Mouse (Mus musculus): Measurements from ENCODE around the gene Tspan4. TPM values are rescaled to one million over a fixed set of nuclear protein-coding genes. Genes with fewer than 3 reads are reported as not detected.

Gene Tspan4
- polyA plus RNA-seq, 1 experiment from 2014 or later: 107 TPM

DNA sequence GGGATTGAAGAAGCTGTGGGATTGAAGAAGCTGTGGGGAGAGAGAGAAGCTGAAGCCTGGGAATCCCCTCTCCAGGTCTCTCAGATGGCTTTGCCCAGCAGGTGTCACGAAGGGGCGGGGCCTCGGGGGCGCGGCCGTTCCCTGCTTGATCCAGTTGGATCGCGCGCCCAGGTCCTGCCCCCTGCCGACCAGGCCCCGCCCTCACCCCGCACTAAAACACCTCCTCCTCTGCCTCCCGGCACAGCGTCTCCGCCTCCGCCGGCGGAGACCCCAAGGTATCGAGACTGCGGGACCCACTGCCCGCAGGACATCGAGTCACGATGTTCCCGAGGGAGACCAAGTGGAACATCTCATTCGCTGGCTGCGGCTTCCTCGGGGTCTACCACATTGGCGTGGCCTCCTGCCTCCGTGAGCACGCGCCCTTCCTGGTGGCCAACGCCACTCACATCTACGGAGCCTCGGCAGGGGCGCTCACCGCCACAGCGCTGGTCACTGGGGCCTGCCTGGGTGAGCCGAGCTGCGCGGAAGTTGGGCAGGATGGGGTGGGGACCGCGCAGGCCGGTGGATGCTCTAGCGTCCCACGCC lies 20.0 kb upstream of the Tspan4 start, which contains the start of gene Pnpla2:
Gene Pnpla2 (plus strand): TSS at position 232 of the 585 bp plus-strand sequence.
- under 1% methylated on average over 45 of the region's 45 CpGs for WGBS

DNA sequence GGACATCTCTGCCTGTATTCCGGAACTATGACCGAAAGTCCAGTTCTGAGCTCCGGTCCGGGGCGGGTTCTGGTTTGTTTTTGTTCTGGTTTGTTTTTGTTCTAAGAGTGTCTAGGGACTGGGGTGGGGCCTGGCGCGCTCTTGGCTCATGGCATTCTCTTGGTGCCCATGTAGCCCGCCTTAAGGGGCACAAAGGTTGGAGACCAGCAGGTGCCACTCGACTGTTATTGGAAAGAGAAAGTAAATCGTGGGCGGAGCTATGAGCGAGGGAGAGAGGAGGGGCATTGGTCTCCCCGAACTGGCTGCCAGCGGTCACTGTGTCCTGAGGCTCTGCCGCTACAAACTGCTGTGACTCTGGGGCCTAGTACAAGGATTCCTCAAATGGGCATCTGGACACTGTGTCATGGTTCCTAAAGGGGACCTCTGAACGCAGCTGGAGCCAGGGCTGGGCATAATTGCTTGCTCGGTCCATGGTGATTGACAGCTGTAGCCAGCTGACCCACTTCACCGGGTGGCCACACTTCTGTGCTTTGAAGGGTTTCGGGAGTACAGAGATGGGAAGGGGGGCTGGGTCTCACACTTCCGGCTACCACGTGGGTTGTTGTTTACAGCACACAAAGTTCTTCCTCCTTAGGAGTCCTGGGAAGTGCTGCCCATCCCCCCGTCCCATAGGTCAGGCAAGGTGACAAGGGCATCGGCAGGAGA lies 19.3 kb upstream of the Tspan4 start:
- Histone ChIP-seq H3K27ac (ENCODE audit: low read length) (peak overlapping the region; percentile 99), H3K4me1 (ENCODE audit: insufficient read depth, low read depth, low read length) (peaks cover 25% of the 10 kb centered on the region), H3K4me2 (replicated peaks; ENCODE audit: low read depth, low read length) (peak overlapping the region; percentile 82), H3K36me3 (ENCODE audit: insufficient read depth, low read length) (peaks cover 22% of the 10 kb centered on the region), H3K4me3 (ENCODE audit: low read depth, low read length) (peak overlapping the region; percentile 69), H3K27me3 (replicated peaks; ENCODE audit: insufficient read depth, low read length) (no peaks in the 10 kb centered on the region), H3K9ac (replicated peaks; ENCODE audit: low read depth) (peak overlapping the region; percentile 84), H3K9me3 (ENCODE audit: low read length) (no peaks in the 10 kb centered on the region)
- WGBS: under 1% methylated on average over 23 of the region's 23 CpGs
- TF ChIP-seq CTCF (IDR thresholded peaks at IDR 0.05) (no peak), EP300 (IDR thresholded peaks at IDR 0.05) (peak; percentile 79)
- ATAC-seq (peak; percentile 49), DNase-seq (ENCODE audit: low spot score) (peak; percentile 92)

More for the DNA sequence above, 20.0 kb upstream of the Tspan4 start, which contains the start of gene Pnpla2:
- Histone ChIP-seq H3K9ac (replicated peaks; ENCODE audit: low read depth) (peak within 1 kb of the TSS; percentile 84), H3K36me3 (ENCODE audit: insufficient read depth, low read length) (peaks cover 22% of the 10 kb centered on the region), H3K27ac (ENCODE audit: low read length) (peak within 1 kb of the TSS; percentile 99), H3K4me3 (ENCODE audit: low read depth, low read length) (peak within 1 kb of the TSS; percentile 69), H3K4me1 (ENCODE audit: insufficient read depth, low read depth, low read length) (peaks cover 19% of the 10 kb centered on the region), H3K27me3 (replicated peaks; ENCODE audit: insufficient read depth, low read length) (no peaks in the 10 kb centered on the region), H3K9me3 (ENCODE audit: low read length) (no peaks in the 10 kb centered on the region), H3K4me2 (replicated peaks; ENCODE audit: low read depth, low read length) (peak within 1 kb of the TSS; percentile 82)
- ATAC-seq: peak; percentile 88
- DNase-seq (ENCODE audit: low spot score): peak; percentile 98
- TF ChIP-seq CTCF (IDR thresholded peaks at IDR 0.05): peak; percentile 32; the same call in 1 of the 2 replicates
- TF ChIP-seq EP300 (IDR thresholded peaks at IDR 0.05): no peak

DNA sequence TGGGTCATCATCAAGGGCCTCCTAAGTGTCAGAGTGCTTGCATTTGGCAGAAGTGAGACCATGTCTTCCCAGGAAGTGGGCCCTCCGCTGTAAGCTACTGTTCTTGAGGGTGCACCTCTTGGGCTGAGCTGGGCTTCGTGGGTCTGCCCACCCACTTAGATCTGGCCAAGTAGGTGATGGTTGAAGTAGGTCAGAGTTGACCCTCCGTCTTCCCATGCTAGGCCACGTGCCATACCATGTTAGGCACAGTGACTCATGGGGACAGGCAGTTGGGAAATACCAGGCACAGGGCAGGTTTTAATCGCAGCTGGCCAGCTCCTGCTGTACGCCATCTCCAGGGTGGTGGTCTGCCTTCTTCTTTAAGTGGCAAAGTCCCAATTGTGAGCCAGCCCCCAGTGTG lies 18.3 kb upstream of the Tspan4 start:
- peaks cover 29% of the 10 kb centered on the region for H3K4me1 ChIP-seq (ENCODE audit: insufficient read depth, low read depth, low read length)
- H3K36me3 ChIP-seq (ENCODE audit: insufficient read depth, low read length): peaks cover 22% of the 10 kb centered on the region
- H3K27ac ChIP-seq (ENCODE audit: low read length): no peak overlapping the region
- no peaks in the 10 kb centered on the region for H3K9me3 ChIP-seq (ENCODE audit: low read length)
- DNase-seq (ENCODE audit: low spot score): peak; percentile 60
- no peak overlapping the region for H3K4me3 ChIP-seq (ENCODE audit: low read depth, low read length)
- no peak overlapping the region for H3K9ac ChIP-seq (replicated peaks; ENCODE audit: low read depth)
- peak overlapping the region; percentile 82 for H3K4me2 ChIP-seq (replicated peaks; ENCODE audit: low read depth, low read length)
- TF ChIP-seq EP300 (IDR thresholded peaks at IDR 0.05) (no peak), CTCF (IDR thresholded peaks at IDR 0.05) (no peak)
- no peaks in the 10 kb centered on the region for H3K27me3 ChIP-seq (replicated peaks; ENCODE audit: insufficient read depth, low read length)
- ATAC-seq: no peak
- WGBS: 66% methylated on average over 6 of the region's 6 CpGs

DNA sequence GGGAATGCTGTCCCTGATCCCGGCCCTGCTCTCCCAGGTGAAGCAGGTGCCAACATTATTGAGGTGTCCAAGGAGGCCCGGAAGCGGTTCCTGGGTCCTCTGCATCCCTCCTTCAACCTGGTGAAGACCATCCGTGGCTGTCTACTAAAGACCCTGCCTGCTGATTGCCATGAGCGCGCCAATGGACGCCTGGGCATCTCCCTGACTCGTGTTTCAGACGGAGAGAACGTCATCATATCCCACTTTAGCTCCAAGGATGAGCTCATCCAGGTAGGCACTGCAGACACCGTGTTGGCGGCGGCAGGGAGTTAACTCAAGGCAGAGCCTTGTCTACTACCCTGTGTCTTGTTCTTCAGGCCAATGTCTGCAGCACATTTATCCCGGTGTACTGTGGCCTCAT lies 17.8 kb upstream of the Tspan4 start:
- H3K27ac ChIP-seq (ENCODE audit: low read length): no peak overlapping the region
- WGBS: 89% methylated on average over 14 of the region's 14 CpGs
- no peak for TF ChIP-seq CTCF (IDR thresholded peaks at IDR 0.05)
- TF ChIP-seq EP300 (IDR thresholded peaks at IDR 0.05): no peak
- peak overlapping the region; percentile 82; the same call in 1 of the 2 replicates for H3K4me2 ChIP-seq (replicated peaks; ENCODE audit: low read depth, low read length)
- ATAC-seq (no peak), DNase-seq (ENCODE audit: low spot score) (peak; percentile 4)
- H3K4me1 ChIP-seq (ENCODE audit: insufficient read depth, low read depth, low read length): peaks cover 30% of the 10 kb centered on the region
- H3K9me3 ChIP-seq (ENCODE audit: low read length): no peaks in the 10 kb centered on the region
- no peaks in the 10 kb centered on the region for H3K27me3 ChIP-seq (replicated peaks; ENCODE audit: insufficient read depth, low read length)
- H3K36me3 ChIP-seq (ENCODE audit: insufficient read depth, low read length): peaks cover 22% of the 10 kb centered on the region
- no peak overlapping the region for H3K9ac ChIP-seq (replicated peaks; ENCODE audit: low read depth)
- H3K4me3 ChIP-seq (ENCODE audit: low read depth, low read length): no peak overlapping the region

DNA sequence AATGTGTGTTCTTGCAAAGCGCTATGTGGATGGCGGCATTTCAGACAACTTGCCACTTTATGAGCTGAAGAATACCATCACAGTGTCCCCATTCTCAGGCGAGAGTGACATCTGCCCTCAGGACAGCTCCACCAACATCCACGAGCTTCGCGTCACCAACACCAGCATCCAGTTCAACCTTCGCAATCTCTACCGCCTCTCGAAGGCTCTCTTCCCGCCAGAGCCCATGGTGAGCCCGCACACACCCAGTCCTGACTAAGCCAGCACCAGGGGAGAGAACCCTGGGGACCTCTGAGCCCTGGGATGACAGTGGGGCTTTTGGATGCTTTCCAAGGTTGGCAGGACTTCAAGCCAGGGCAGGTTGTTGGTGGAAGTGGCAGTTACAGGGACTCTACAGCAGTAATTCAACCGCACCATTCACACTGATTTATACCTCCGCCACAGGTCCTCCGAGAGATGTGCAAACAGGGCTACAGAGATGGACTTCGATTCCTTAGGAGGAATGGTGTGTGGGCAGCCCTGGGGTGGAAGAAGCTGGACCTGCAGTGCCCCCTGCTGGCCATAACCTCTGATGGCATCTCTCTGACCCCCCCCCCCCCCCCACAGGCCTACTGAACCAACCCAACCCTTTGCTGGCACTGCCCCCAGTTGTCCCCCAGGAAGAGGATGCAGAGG lies 16.9 kb upstream of the Tspan4 start:
- H3K9ac ChIP-seq (replicated peaks; ENCODE audit: low read depth): no peak overlapping the region
- ATAC-seq (no peak), DNase-seq (ENCODE audit: low spot score) (peak; percentile 66)
- peaks cover 22% of the 10 kb centered on the region for H3K36me3 ChIP-seq (ENCODE audit: insufficient read depth, low read length)
- WGBS: 71% methylated on average over 15 of the region's 15 CpGs
- H3K27ac ChIP-seq (ENCODE audit: low read length): no peak overlapping the region
- H3K4me1 ChIP-seq (ENCODE audit: insufficient read depth, low read depth, low read length): peaks cover 31% of the 10 kb centered on the region
- H3K27me3 ChIP-seq (replicated peaks; ENCODE audit: insufficient read depth, low read length): no peaks in the 10 kb centered on the region
- TF ChIP-seq EP300 (IDR thresholded peaks at IDR 0.05) (no peak), CTCF (IDR thresholded peaks at IDR 0.05) (peak; percentile 75)
- H3K9me3 ChIP-seq (ENCODE audit: low read length): no peaks in the 10 kb centered on the region
- H3K4me3 ChIP-seq (ENCODE audit: low read depth, low read length): no peak overlapping the region
- H3K4me2 ChIP-seq (replicated peaks; ENCODE audit: low read depth, low read length): no peak overlapping the region

DNA sequence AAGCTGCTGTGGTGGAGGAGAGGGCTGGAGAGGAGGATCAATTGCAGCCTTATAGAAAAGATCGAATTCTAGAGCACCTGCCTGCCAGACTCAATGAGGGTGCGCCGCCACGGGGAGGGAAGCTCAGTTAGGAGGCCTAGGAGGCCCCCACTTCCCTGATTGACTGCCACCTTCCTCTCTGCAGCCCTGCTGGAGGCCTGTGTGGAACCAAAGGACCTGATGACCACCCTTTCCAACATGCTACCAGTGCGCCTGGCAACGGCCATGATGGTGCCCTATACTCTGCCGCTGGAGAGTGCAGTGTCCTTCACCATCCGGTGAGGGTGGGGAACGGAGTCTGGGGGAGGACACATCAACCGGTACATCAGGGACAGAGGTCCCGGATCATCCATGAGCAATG lies 16.4 kb upstream of the Tspan4 start:
- peaks cover 36% of the 10 kb centered on the region for H3K4me1 ChIP-seq (ENCODE audit: insufficient read depth, low read depth, low read length)
- WGBS: 90% methylated on average over 10 of the region's 11 CpGs
- H3K4me2 ChIP-seq (replicated peaks; ENCODE audit: low read depth, low read length): no peak overlapping the region
- DNase-seq (ENCODE audit: low spot score) (no peak), ATAC-seq (no peak)
- no peak overlapping the region for H3K4me3 ChIP-seq (ENCODE audit: low read depth, low read length)
- no peak overlapping the region for H3K27ac ChIP-seq (ENCODE audit: low read length)
- H3K27me3 ChIP-seq (replicated peaks; ENCODE audit: insufficient read depth, low read length): no peaks in the 10 kb centered on the region; the same call in 1 of the 2 replicates
- no peak overlapping the region for H3K9ac ChIP-seq (replicated peaks; ENCODE audit: low read depth)
- H3K9me3 ChIP-seq (ENCODE audit: low read length): no peaks in the 10 kb centered on the region
- TF ChIP-seq CTCF (IDR thresholded peaks at IDR 0.05): no peak
- TF ChIP-seq EP300 (IDR thresholded peaks at IDR 0.05): no peak
- peaks cover 22% of the 10 kb centered on the region for H3K36me3 ChIP-seq (ENCODE audit: insufficient read depth, low read length)

Data from lung, postnatal 0 days (tissue).